Mouse (Mus musculus): ENCODE measurements around the gene Lrat. TPM values are rescaled to one million over a fixed set of nuclear protein-coding genes. Genes with fewer than 3 reads are reported as not detected.

Lrat gene
- not detected for total RNA-seq (2023)

GRCm38 (mm10) chr3:82903613-82904205 lies at the start of gene Lrat:
TSS of gene Lrat (minus strand) at chr3:82903973.

GRCm38 (mm10) chr3:82876372-82876739 lies 27.4 kb downstream of the Lrat start, which contains the start of gene Rbm46:
TSS of gene Rbm46 (minus strand) at chr3:82876483.

Other genes with a start within 250 kb of the Lrat start
- not detected for gene Rbm46, start 27.5 kb downstream of the Lrat start, total RNA-seq (2023)
- not detected for gene Fgg, start 103.8 kb upstream of the Lrat start, total RNA-seq (2023)
- not detected for gene Fga, start 122.1 kb upstream of the Lrat start, total RNA-seq (2023)
- not detected for gene Fgb, start 145.9 kb upstream of the Lrat start, total RNA-seq (2023)
- 64.1 TPM for gene Plrg1, start 151.5 kb upstream of the Lrat start, total RNA-seq (2023)
- gene Dchs2, start 224.0 kb upstream of the Lrat start, total RNA-seq (2023), result not detected

Measured in CD4-positive naive resting alpha-beta T cell, adult 76 days (primary cell).